Mouse (Mus musculus) testis, adult 2 months (tissue): ENCODE results near the gene 1600014C23Rik.

ENCODE experiments used
- CTCF ChIP-seq: fragments of 200-500 bp; IDR thresholded peaks from 2 replicates; pipeline ENCODE4 v1.5.1; 2012; ENCODE audit warnings: low read depth, mild to moderate bottlenecking, inconsistent platforms, low read length, moderate library complexity; ENCODE audit not compliant: control insufficient read depth, insufficient read depth, insufficient replicate concordance
- POLR2A ChIP-seq: fragments of 200-500 bp; IDR thresholded peaks from 2 replicates; pipeline ENCODE4 v1.6.1; 2012; ENCODE audit warnings: low read depth, mild to moderate bottlenecking, inconsistent platforms, low read length, moderate library complexity; ENCODE audit not compliant: control insufficient read depth

- no peak for TF ChIP-seq CTCF
- TF ChIP-seq POLR2A, result no peak
Measured at GRCm38 (mm10) chr17:45727983-45728723, 5.5 kb downstream of the 1600014C23Rik start.
